Mouse (Mus musculus): ENCODE measurements around the gene Nasp.

DNA sequence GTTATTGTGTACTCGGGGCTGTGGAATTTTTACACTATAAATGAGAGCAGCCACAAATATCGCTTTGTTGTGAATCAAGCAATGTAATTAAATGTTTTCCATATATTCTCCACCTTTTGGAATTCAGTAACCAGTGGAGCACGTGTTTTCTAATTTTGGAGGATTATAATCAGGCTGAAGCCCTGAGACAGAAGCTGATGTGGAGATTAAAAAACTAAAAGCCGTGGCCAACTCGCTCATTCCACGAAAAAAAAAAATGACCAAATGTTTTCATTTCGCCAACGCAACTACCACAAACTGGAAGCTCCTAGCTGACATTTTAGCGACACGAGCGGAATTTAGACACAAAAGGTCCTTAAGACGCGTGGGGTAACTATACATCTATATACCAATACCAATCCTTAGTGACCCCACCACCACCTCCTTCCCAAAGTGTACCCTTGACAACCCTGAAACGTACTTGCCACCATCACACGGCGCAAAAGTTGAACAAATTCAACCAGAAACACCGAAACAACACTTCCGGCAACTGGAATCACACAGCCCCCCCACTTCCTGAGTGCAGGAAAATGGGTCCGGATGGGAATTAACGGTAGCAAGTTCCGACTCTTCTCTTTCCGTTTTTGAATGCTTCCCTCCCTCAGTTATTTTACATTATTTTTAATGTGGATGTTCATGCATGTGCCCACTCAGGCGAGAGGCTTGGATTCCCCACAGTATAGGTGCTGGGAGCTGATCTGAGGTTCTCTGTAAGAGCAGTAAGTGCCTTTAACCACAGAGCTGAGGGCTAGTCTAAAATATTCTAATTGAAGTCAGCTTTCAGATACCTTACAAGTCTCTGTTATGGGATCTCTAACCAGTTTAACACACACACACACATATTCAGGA lies 72.1 kb downstream of the Nasp start, which contains the start of gene Tmem69:
- no peak for TF ChIP-seq EP300 (IDR thresholded peaks at IDR 0.05; ENCODE audit: low read depth)
- TF ChIP-seq CTCF (IDR thresholded peaks at IDR 0.05; ENCODE audit: low read depth) = no peak
